Mouse (Mus musculus) forebrain, embryonic 11.5 days (tissue): ENCODE measurements around the gene Isg20. TPM values are rescaled to one million over a fixed set of nuclear protein-coding genes. Genes with fewer than 3 reads are reported as not detected.

Experiments used
- ATAC-seq: fragments of 200-750 bp; cut with Nextera tagmentation; replicated peaks from 2 replicates; pipeline ENCODE4 v1.8.0; 2017; ENCODE audit warnings: moderate TSS enrichment; ENCODE audit not compliant: low FRiP score
- DNase-seq: peaks from one replicate; pipeline ENCODE4 v3.0.0-alpha.2; 2017; ENCODE audit warnings: low spot score
- H3K27ac ChIP-seq: fragments of 300-500 bp; sonication (generic); 2 replicates; pipeline ENCODE4 v1.5.1; 2014; ENCODE audit warnings: low read depth, low read length
- H3K27me3 ChIP-seq: fragments of 300-500 bp; sonication (generic); 2 replicates; pipeline ENCODE4 v1.6.1; 2014; ENCODE audit warnings: mild to moderate bottlenecking, low read length, mixed read lengths; ENCODE audit not compliant: control insufficient read depth, insufficient read depth
- H3K36me3 ChIP-seq: fragments of 300-500 bp; sonication (generic); 2 replicates; pipeline ENCODE4 v1.6.1; 2014; ENCODE audit warnings: mild to moderate bottlenecking, low read length, moderate library complexity, mixed read lengths; ENCODE audit not compliant: control insufficient read depth, insufficient read depth
- H3K4me1 ChIP-seq: fragments of 300-500 bp; sonication (generic); replicated peaks from 2 replicates; pipeline ENCODE4 v1.6.1; 2014; ENCODE audit warnings: low read length, mixed read lengths; ENCODE audit not compliant: control insufficient read depth, insufficient read depth
- H3K4me2 ChIP-seq: fragments of 300-500 bp; sonication (generic); 2 replicates; pipeline ENCODE4 v1.6.1; 2014; ENCODE audit warnings: low read depth, mild to moderate bottlenecking, low read length, moderate library complexity, mixed read lengths; ENCODE audit not compliant: severe bottlenecking
- H3K4me3 ChIP-seq: fragments of 300-500 bp; sonication (generic); 2 replicates; pipeline ENCODE4 v1.5.1; 2014; ENCODE audit warnings: low read depth, low read length
- H3K9ac ChIP-seq: fragments of 300-500 bp; sonication (generic); 2 replicates; pipeline ENCODE4 v1.6.1; 2014; ENCODE audit warnings: low read length
- H3K9me3 ChIP-seq: fragments of 300-500 bp; sonication (generic); 2 replicates; pipeline ENCODE4 v1.6.1; 2016; ENCODE audit warnings: low read length, mixed read lengths; ENCODE audit not compliant: control insufficient read depth
- WGBS: fragments of 180-500 bp; shearing (Covaris S2); extraction: QIAGEN DNeasy Blood & Tissue Kit; methylation state at CpG from one replicate; pipeline ENCODE4 v1.1.7; 2014; 5-methylcytosine and 5-hydroxymethylcytosine counted together
- polyA plus RNA-seq: library from polyadenylated mRNA; unstranded; fragments of >200 nt; fragmentation: Nextera tagmentation; extraction: Ambion mirVana; gene quantifications from 2 replicates; pipeline ENCODE4 v1.2.1, GENCODE M21; 2014

Isg20 gene
- 0.39 and 0.51 TPM in 2 replicates for polyA plus RNA-seq

DNA sequence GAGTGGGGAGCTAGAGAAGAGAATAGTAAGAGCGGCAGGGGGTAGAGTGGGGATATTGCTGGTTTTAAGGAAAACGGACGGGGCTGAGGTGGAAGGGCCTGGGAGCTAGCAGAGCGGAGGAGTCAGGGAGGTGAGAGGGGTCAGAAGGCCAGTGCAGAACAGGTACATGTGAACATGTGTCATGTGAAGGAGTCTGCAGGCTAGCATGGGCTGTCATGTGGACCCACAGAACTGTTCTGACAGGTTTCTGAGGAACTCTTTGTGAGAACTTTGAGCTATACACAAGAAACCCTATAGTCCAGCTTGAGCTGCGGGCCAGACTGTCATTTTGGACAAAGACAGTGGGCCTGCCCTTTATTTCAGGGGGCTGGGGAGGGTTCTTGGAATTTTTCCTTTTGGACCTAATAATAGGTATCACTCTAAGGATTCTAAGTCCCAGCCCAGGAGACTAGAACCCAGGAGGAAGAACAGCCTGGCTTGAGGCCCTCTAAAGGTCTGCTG lies at the start of gene Isg20:
Gene Isg20, plus strand, starts transcription at position 451 of the 501 bp plus-strand sequence.
- Histone ChIP-seq H3K4me2 (peak within 1 kb of the TSS; percentile 36; the same call in 1 of the 2 replicates), H3K9ac (peak within 1 kb of the TSS; percentile 24; the same call in 1 of the 2 replicates), H3K27ac (no peak within 1 kb of the TSS), H3K36me3 (no peaks in the 10 kb centered on the region; the same call in 1 of the 2 replicates), H3K4me1 (peaks cover 8% of the 10 kb centered on the region; the same call in 1 of the 2 replicates), H3K4me3 (no peak within 1 kb of the TSS), H3K27me3 (no peaks in the 10 kb centered on the region), H3K9me3 (no peaks in the 10 kb centered on the region)
- ATAC-seq, result no peak; the same call in 1 of the 2 replicates
- 53% methylated on average over 5 of the region's 5 CpGs for WGBS
- DNase-seq, result no peak

GRCm38 (mm10) chr7:78863796-78864445 lies 49.3 kb upstream of the Isg20 start:
- Histone ChIP-seq H3K4me1 (no peaks in the 10 kb centered on the region), H3K4me3 (no peak overlapping the region), H3K27me3 (no peaks in the 10 kb centered on the region), H3K4me2 (no peak overlapping the region), H3K9me3 (no peaks in the 10 kb centered on the region), H3K27ac (no peak overlapping the region), H3K9ac (no peak overlapping the region), H3K36me3 (no peaks in the 10 kb centered on the region)
- 73% methylated on average over 7 of the region's 7 CpGs for WGBS
- no peak for DNase-seq
- no peak for ATAC-seq

- H3K36me3 ChIP-seq, result no peaks in the 10 kb centered on the region
- no peak overlapping the region for H3K27ac ChIP-seq
- no peak overlapping the region for H3K4me2 ChIP-seq
- no peak overlapping the region for H3K9ac ChIP-seq
- no peaks in the 10 kb centered on the region for H3K27me3 ChIP-seq
- H3K4me3 ChIP-seq, result no peak overlapping the region
- WGBS, result 86% methylated on average over 4 of the region's 4 CpGs
- DNase-seq (no peak), ATAC-seq (no peak)
- no peaks in the 10 kb centered on the region for H3K4me1 ChIP-seq
- H3K9me3 ChIP-seq, result no peaks in the 10 kb centered on the region
Measured at GRCm38 (mm10) chr7:78864446-78864802, 48.8 kb upstream of the Isg20 start.

- DNase-seq (no peak), ATAC-seq (no peak)
- WGBS, result 67% methylated on average over 12 of the region's 12 CpGs
- Histone ChIP-seq H3K4me1 (no peaks in the 10 kb centered on the region), H3K27me3 (no peaks in the 10 kb centered on the region), H3K4me2 (no peak overlapping the region), H3K9me3 (no peaks in the 10 kb centered on the region), H3K9ac (no peak overlapping the region), H3K4me3 (no peak overlapping the region), H3K27ac (no peak overlapping the region), H3K36me3 (no peaks in the 10 kb centered on the region)
Measured at GRCm38 (mm10) chr7:78865212-78865949, 47.8 kb upstream of the Isg20 start.

GRCm38 (mm10) chr7:78868731-78869130 lies 44.5 kb upstream of the Isg20 start:
- Histone ChIP-seq H3K4me2 (no peak overlapping the region), H3K4me3 (no peak overlapping the region), H3K27ac (no peak overlapping the region), H3K9ac (no peak overlapping the region), H3K27me3 (no peaks in the 10 kb centered on the region), H3K9me3 (no peaks in the 10 kb centered on the region), H3K36me3 (no peaks in the 10 kb centered on the region), H3K4me1 (no peaks in the 10 kb centered on the region)
- ATAC-seq, result no peak
- WGBS, result 83% methylated on average over 5 of the region's 5 CpGs
- no peak for DNase-seq

GRCm38 (mm10) chr7:78872366-78872765 lies 40.9 kb upstream of the Isg20 start:
- Histone ChIP-seq H3K27ac (no peak overlapping the region), H3K36me3 (no peaks in the 10 kb centered on the region), H3K27me3 (no peaks in the 10 kb centered on the region), H3K9ac (no peak overlapping the region), H3K9me3 (no peaks in the 10 kb centered on the region), H3K4me1 (no peaks in the 10 kb centered on the region), H3K4me3 (no peak overlapping the region), H3K4me2 (no peak overlapping the region)
- DNase-seq (no peak), ATAC-seq (no peak)
- 82% methylated on average over 6 of the region's 6 CpGs for WGBS

DNA sequence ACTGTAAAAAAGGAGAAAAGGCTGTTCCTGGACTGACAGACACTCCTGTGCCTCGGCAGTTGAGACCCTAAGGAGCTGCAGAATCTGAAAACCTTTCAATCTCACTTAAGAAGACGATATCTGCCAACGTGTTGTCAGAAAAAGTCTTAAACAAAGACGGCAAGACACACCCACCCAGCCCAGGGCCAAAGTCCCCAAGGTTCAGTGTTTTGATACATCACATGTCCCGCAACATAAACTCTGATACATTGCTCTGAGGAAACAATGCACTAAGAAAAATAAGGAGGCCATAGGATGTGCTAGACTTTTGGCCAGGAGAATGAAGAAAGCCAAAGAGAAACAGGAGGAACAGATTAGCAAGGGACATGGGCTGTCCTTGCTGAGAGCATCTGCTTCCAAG lies 40.4 kb upstream of the Isg20 start:
- ATAC-seq (no peak), DNase-seq (no peak)
- Histone ChIP-seq H3K4me1 (no peaks in the 10 kb centered on the region), H3K4me3 (no peak overlapping the region), H3K27me3 (no peaks in the 10 kb centered on the region), H3K36me3 (no peaks in the 10 kb centered on the region), H3K9me3 (no peaks in the 10 kb centered on the region), H3K9ac (no peak overlapping the region), H3K27ac (no peak overlapping the region), H3K4me2 (no peak overlapping the region)
- WGBS, result 87% methylated on average over 5 of the region's 5 CpGs

DNA sequence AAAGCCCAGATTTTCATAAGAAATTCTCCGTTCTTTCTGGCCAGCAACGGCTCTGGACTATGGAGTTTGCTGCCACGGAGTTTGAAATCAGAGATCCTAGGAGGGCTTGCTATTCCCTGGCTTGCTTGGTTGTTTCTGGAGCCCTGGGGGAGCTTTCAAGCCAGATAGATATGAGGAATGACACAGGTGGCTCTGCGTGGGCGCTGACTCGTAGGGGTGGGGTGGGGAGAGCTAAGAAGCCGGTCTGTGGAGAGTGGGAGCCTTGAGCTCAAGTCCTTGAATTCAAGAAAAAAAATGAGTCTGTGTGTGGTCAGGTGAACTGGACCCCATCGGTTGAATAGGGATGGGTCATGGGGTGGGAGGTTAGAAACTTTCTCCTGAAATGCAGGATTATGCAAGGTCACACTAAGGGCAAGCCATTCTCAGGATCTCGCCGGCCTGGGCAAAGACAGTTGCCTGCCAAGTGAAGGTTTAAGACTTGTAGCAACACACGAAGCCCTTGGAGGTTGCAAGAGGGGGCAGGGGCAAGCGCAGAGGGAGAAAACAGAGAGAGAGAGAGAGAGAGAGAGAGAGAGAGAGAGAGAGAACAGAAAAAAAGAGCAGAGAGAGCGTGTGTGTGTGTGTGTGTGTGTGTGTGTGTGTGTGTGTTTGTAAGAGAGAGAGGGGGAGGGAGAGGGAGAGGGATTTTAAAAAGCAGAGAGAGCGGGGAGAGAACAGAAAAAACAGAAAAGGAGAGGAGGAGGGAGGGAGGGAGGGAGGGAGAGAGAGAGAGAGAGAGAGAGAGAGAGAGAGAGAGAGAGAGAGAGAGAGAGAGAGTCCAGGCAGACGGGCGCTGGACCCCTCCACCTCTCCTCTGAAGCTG lies 31.4 kb upstream of the Isg20 start:
- no peaks in the 10 kb centered on the region; the same call in 1 of the 2 replicates for H3K36me3 ChIP-seq
- H3K27me3 ChIP-seq, result peaks cover 2% of the 10 kb centered on the region; the same call in 1 of the 2 replicates
- no peak overlapping the region for H3K27ac ChIP-seq
- no peaks in the 10 kb centered on the region for H3K9me3 ChIP-seq
- DNase-seq, result peak; percentile 61
- WGBS, result 8% methylated on average over 13 of the region's 16 CpGs
- peak; percentile 9; the same call in 1 of the 2 replicates for ATAC-seq
- peak overlapping the region; percentile 69 for H3K9ac ChIP-seq
- H3K4me1 ChIP-seq, result peaks cover 24% of the 10 kb centered on the region
- peak overlapping the region; percentile 48 for H3K4me3 ChIP-seq
- peak overlapping the region; percentile 57 for H3K4me2 ChIP-seq
